Mouse (Mus musculus) neural tube, embryonic 12.5 days (tissue): Measurements from ENCODE around the gene Pik3r6. TPM values are rescaled to one million over a fixed set of nuclear protein-coding genes. Genes with fewer than 3 reads are reported as not detected.

Source experiments
- ATAC-seq: fragments of 200-750 bp; cut with Nextera tagmentation; 2 replicates; pipeline ENCODE4 v1.8.0; 2017; ENCODE audit warnings: low read depth, mild to moderate bottlenecking, moderate TSS enrichment, moderate library complexity; ENCODE audit not compliant: low FRiP score
- H3K27ac ChIP-seq: fragments of 300-500 bp; sonication (generic); 2 replicates; pipeline ENCODE4 v1.5.1; 2016
- H3K27me3 ChIP-seq: fragments of 300-500 bp; sonication (generic); replicated peaks from 2 replicates; pipeline ENCODE4 v1.6.1; 2016; ENCODE audit warnings: mild to moderate bottlenecking
- H3K36me3 ChIP-seq: fragments of 300-500 bp; sonication (generic); 2 replicates; pipeline ENCODE4 v1.6.1; 2016; ENCODE audit warnings: mild to moderate bottlenecking
- H3K4me1 ChIP-seq: fragments of 300-500 bp; sonication (generic); 2 replicates; pipeline ENCODE4 v1.6.1; 2016
- H3K4me2 ChIP-seq: fragments of 300-500 bp; sonication (generic); replicated peaks from 2 replicates; pipeline ENCODE4 v1.6.1; 2016; ENCODE audit warnings: mild to moderate bottlenecking
- H3K4me3 ChIP-seq: fragments of 300-500 bp; sonication (generic); 2 replicates; pipeline ENCODE4 v1.5.1; 2016
- H3K9ac ChIP-seq: fragments of 300-500 bp; sonication (generic); 2 replicates; pipeline ENCODE4 v1.6.1; 2016; ENCODE audit warnings: mild to moderate bottlenecking
- H3K9me3 ChIP-seq: fragments of 300-500 bp; sonication (generic); 2 replicates; pipeline ENCODE4 v1.6.1; 2016; ENCODE audit warnings: mild to moderate bottlenecking
- WGBS: fragments of 180-500 bp; shearing (Covaris S2); methylation state at CpG from one replicate; pipeline ENCODE4 v1.1.7; 2016; 5-methylcytosine and 5-hydroxymethylcytosine counted together
- polyA plus RNA-seq: library from polyadenylated mRNA; unstranded; fragments of >200 nt; fragmentation: Nextera tagmentation; extraction: Ambion mirVana; gene quantifications from 2 replicates; pipeline ENCODE4 v1.2.1, GENCODE M21; 2016

Gene Pik3r6
- polyA plus RNA-seq, 1 experiment from 2014 or later, result 2.5 TPM

- Histone ChIP-seq H3K27ac (no peak overlapping the region), H3K4me2 (no peak overlapping the region), H3K4me1 (peaks cover 12% of the 10 kb centered on the region; the same call in 1 of the 2 replicates), H3K9me3 (no peaks in the 10 kb centered on the region), H3K4me3 (no peak overlapping the region), H3K9ac (no peak overlapping the region), H3K27me3 (no peaks in the 10 kb centered on the region), H3K36me3 (no peaks in the 10 kb centered on the region)
- 47% methylated on average over 6 of the region's 6 CpGs for WGBS
- ATAC-seq, result no peak
Measured at GRCm38 (mm10) chr11:68600551-68601021, 97.8 kb downstream of the Pik3r6 start.

GRCm38 (mm10) chr11:68601486-68601991 lies 98.7 kb downstream of the Pik3r6 start:
- Histone ChIP-seq H3K4me3 (no peak overlapping the region), H3K9me3 (no peaks in the 10 kb centered on the region), H3K4me1 (peaks cover 12% of the 10 kb centered on the region; the same call in 1 of the 2 replicates), H3K36me3 (no peaks in the 10 kb centered on the region), H3K27me3 (no peaks in the 10 kb centered on the region), H3K27ac (no peak overlapping the region), H3K9ac (no peak overlapping the region), H3K4me2 (no peak overlapping the region)
- no peak for ATAC-seq
- WGBS, result 22% methylated on average over 9 of the region's 9 CpGs

Other genes starting within 250 kb of the Pik3r6 start
- gene Ntn1, start 102.2 kb upstream of the Pik3r6 start, polyA plus RNA-seq, result 48.0 and 48.2 TPM in 2 replicates
- gene Pik3r5, start 70.9 kb upstream of the Pik3r6 start, polyA plus RNA-seq, result 1.3 TPM in 2 replicates
- not detected in 2 replicates for gene Mfsd6l, start 53.2 kb downstream of the Pik3r6 start, polyA plus RNA-seq
- gene Ccdc42, start 84.0 kb downstream of the Pik3r6 start, polyA plus RNA-seq, result 0.79 TPM in 1 of 2 replicates, not detected in the other
- gene Myh10, start 188.5 kb downstream of the Pik3r6 start, polyA plus RNA-seq, result 126 and 129 TPM in 2 replicates